Mouse (Mus musculus) left cerebral cortex, adult 11 months (tissue): ENCODE measurements around the gene Ttpal.
A peak's percentile ranks its signal among the peaks of the same experiment; 100 is the strongest.
"Not testable (repeated sequence)": the region's sequence is repeated elsewhere in the genome, so short reads cannot be mapped to it uniquely, and the experiment has no call there.

Experiments
- DNase-seq: peaks from one replicate; pipeline ENCODE4 v3.0.0; 2022; ENCODE audit warnings: low spot score

The Ttpal gene

GRCm38 (mm10) chr2:163631223-163631622 is 29.1 kb downstream of the Ttpal start:
- no peak for DNase-seq

- no peak for DNase-seq
These were observed 29.6 kb downstream of the Ttpal start for GRCm38 (mm10) chr2:163631715-163632114.

GRCm38 (mm10) chr2:163634211-163634610 is 32.1 kb downstream of the Ttpal start:
- DNase-seq: no peak

GRCm38 (mm10) chr2:163636057-163636456 is 33.9 kb downstream of the Ttpal start:
- no peak for DNase-seq

- no peak for DNase-seq
These were observed 35.6 kb downstream of the Ttpal start for GRCm38 (mm10) chr2:163637655-163638266.

GRCm38 (mm10) chr2:163640493-163640892 is 38.4 kb downstream of the Ttpal start:
- no peak for DNase-seq

GRCm38 (mm10) chr2:163641681-163642080 is 39.6 kb downstream of the Ttpal start:
- no peak for DNase-seq

GRCm38 (mm10) chr2:163642685-163643575 is 40.8 kb downstream of the Ttpal start:
- DNase-seq: no peak

- DNase-seq: no peak
These were observed 41.5 kb downstream of the Ttpal start for GRCm38 (mm10) chr2:163643576-163643971.

GRCm38 (mm10) chr2:163644047-163644446 is 41.9 kb downstream of the Ttpal start:
- DNase-seq: no peak

- DNase-seq: peak; percentile 96
These were observed 42.7 kb downstream of the Ttpal start, which contains the start of gene Serinc3 for GRCm38 (mm10) chr2:163644575-163645385. Gene Serinc3, minus strand, starts transcription at chr2:163645131.

GRCm38 (mm10) chr2:163645700-163646460 is 43.8 kb downstream of the Ttpal start:
- no peak for DNase-seq

GRCm38 (mm10) chr2:163646461-163647080 is 44.5 kb downstream of the Ttpal start:
- DNase-seq: no peak

GRCm38 (mm10) chr2:163655699-163656098 is 53.6 kb downstream of the Ttpal start:
- not testable (repeated sequence) for DNase-seq

GRCm38 (mm10) chr2:163657486-163657885 is 55.4 kb downstream of the Ttpal start:
- DNase-seq: no peak

- DNase-seq: peak; percentile 61
These were observed 56.1 kb downstream of the Ttpal start, which contains the start of gene Pkig for GRCm38 (mm10) chr2:163657975-163658886. Gene Pkig, plus strand, starts transcription at chr2:163658386.

- DNase-seq: no peak
These were observed 56.8 kb downstream of the Ttpal start for GRCm38 (mm10) chr2:163658941-163659340.

GRCm38 (mm10) chr2:163659431-163659830 is 57.3 kb downstream of the Ttpal start:
- no peak for DNase-seq

GRCm38 (mm10) chr2:163660103-163660701 is 58.1 kb downstream of the Ttpal start:
- DNase-seq: no peak
